Mouse (Mus musculus) fibroblast of lung, adult 2 months (primary cell): ENCODE data around the gene Nabp1.
"Not testable (repeated sequence)": the region's sequence is repeated elsewhere in the genome, so short reads cannot be mapped to it uniquely, and the experiment has no call there.

Experiments
- DNase-seq: peaks from one replicate; pipeline ENCODE4 v3.0.0-alpha.2; 2011; ENCODE audit warnings: low read depth

Nabp1 gene

GRCm38 (mm10) chr1:51486291-51486690, 8.1 kb upstream of the Nabp1 start:
- DNase-seq, result no peak

DNA sequence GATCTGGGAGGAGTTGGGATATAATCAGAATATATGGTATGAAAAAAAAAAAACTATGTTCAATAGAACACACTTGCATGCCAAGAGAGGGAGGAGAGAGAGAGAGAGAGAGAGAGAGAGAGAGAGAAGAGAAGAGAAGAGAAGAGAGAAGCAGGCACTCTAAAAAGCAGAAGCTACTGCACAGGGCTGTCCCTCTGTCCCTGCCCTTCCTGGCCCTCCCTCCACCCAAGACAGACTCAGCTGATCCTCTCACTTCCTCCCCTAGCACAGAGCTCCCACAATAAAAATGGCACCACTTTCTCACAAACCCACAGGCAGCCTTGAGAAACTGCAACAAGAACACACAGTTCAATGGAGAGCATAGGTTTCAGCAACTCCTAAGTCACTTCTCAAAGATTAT, 2.2 kb upstream of the Nabp1 start:
- no peak for DNase-seq

DNA sequence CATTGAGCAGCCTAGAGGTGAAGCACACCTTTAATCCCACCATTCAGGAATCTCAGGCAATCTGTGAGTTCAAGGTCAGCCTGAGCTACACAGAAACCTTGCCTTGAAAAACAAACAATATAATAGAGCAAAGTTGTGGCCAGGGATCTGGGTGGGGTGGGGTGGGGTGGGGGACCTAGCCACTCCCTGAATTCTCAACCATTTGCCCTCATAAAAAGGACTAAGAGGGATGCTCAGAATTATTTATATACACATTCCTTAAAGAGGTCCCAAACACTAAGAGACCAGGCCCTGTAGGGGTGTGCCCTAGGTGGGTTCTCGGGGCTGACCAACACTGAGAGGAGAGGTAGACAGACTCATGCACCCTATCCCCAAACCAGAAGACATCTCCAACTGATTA, 1.5 kb upstream of the Nabp1 start:
- DNase-seq, result no peak

DNA sequence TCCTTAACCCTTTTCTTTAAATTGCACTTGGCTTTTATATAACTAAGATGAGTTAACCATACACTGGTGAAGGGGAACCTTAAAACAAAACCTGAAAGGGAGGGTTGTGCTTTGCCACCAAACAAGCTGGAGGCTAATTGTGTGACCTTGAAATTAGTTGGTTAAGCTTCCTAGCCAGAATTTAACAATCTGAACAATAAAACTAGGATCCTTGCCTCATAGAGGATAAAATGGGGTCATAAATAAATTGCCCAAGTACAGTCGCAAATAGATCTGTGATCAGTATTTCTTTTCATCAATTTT, 753 bp upstream of the Nabp1 start:
- no peak for DNase-seq

DNA sequence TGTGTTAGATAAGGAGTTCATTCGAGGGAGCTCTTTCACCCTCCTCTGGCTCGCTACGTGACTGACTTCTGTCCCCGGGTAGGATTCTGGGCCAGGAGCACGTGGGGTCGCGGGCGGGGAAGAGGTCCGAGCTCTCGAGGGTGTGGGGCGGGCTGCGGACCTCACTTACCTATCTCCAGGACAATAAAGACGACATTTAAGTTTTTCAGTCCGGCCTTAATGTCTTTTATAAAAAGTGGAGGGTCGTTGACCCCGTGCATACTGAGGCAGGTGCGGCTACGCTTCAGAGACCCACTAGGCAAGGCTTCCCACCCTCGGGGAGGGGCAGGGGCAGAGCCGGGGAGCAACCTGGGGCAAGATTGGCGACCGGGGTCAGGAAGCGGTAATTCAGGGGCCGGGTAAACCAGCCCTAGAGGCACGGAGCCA, 556 bp downstream of the Nabp1 start:
- no peak for DNase-seq

DNA sequence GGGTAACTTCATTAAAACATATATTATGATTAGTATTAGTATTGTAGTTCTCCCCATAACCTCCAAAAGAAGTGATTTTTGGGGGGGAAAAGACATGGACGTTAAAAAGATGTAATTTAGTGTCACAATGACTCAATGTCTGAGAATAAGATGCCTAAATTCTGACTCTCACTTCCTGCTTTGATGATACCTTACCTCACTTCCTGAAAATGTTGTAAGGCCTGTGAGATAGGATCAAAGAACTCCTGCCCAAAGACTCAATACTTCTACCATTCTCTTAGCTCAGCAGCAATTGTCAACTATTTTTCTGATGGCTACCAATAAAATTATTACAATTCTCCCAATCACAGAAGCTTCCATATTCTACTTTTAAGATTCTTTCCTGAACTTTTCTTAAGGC, 1.8 kb downstream of the Nabp1 start:
- no peak for DNase-seq

GRCm38 (mm10) chr1:51468077-51468476, 10.1 kb downstream of the Nabp1 start:
- peak; percentile 46 for DNase-seq

DNA sequence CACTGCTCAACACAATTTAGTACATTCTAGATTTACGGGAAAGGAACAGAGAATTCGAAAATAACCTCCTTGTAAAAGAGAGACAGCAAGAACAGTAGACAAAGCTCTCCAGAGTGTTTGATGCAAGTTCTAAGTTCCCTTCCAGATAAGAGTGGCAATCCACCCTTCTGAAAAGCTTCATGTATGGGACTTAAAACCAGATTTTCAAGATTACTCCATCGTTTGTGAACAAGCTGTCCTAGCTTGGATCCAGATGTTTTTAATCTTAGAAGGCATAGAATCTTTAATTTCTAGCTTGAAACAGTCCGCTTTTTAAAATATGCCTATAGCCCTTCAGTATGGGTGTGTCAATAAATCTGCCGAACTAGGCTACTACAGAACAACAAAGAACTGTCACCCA, 11.0 kb downstream of the Nabp1 start:
- no peak for DNase-seq

GRCm38 (mm10) chr1:51466385-51466784, 11.8 kb downstream of the Nabp1 start:
- DNase-seq, result no peak

DNA sequence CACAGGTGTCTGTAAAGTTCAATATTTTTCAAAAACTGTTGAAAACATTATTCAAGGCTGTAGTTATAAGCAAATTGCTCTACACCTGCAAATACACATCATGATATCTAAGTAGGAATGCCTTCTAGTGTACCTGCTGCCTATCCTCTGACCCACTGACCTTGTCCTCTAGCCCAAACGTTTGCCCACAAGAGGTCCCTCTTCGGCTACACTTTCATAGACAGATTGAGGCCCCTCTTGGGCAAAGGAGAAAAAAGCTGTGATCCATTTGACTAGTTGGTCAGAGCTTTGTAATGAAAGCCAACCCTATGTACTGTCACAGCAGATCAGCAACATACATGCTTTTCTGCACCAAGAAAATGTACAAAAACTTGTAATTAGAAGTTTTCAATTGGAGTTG, 12.9 kb downstream of the Nabp1 start:
- DNase-seq, result no peak

DNA sequence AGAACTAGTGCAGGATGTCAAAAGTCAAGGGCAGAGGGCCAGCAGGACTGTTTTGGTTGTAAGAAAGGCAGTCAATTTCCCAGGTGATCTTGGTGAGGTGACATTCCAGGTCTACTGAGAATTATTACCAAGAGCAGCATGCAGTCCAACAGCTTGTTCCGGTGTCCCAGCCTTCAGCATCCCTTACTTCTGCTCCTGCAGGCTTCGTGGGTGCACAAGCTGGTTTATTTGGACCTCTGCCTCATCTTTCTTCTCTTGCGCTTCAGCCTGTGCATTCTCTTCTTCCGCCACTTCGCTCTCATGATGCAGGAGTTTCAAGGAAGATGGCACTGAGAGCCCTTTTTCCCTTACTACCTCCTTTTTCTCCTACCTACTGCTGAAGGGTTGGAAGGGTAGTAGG, 15.2 kb downstream of the Nabp1 start:
- no peak for DNase-seq

DNA sequence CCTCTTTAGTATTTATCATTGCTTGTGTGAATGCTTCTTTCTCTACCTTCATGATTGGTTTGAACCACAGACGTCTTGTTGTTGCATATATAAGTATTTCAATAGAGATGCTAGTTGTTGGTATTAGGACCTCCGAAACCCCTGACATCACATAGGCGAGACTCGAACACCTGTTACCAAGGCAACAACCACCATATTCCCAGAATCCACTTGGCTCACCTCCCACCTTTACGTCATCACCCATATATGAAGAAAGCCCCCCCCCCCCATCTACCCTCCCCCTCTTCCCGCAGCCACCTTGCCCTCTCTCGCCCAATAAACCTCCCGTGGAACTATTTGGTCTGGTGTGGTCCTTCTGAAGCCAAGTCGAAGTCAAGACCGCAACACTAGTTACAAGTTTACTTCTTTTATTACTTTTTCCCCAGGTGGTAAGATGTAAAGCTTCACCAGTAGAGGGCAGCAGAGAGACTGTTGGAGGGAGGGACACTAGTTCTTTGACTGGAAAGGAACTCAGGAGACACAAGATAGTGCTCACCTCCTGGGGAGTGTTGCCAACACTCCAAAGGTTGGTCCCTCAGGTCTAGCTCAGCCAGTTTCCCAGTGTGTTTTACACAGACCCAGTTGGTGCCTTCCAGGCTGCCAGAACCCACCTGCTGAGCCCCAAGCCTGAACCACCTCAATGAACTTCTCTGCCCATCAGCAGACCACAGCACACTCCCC, 19.3 kb downstream of the Nabp1 start:
- DNase-seq, result no peak

DNA sequence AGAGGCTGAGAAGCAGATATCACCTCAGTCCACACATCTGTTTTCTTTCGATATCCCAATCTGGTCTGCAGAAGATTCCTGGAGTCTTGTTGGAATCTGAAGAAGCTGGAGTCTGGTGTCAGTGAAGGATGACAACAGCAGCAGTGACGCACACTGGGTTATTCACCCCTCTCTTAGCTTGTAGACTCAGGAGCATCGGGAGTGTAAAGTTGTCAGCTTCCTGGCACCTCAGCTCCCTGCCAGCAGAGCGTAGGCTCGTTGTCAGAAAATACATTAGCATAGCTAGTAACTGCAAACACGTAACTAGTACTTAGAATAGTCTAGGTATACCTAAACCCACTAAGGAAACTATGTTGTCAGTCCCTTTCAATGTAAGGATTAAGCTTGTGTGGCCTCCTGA, 20.1 kb downstream of the Nabp1 start:
- DNase-seq, result no peak

DNA sequence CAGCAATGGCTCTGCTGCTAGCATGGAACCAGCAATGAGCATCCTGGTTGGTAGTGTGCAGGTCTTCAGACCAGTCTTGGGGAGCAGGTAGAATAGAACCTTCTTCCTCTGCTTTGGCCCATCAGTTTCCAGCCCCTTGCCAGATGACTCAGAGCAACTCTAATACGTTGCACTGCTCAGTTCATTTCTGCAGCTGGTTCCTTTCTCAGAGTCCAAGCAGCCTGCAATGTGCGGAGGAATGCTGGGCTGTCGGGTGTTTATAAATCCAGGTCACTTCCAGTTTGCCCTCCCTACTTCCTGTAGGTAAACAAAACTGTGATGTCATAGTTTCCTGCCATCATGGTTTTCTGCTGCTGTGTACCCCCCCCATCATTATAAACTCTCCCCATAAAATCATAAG, 21.0 kb downstream of the Nabp1 start:
- no peak for DNase-seq

DNA sequence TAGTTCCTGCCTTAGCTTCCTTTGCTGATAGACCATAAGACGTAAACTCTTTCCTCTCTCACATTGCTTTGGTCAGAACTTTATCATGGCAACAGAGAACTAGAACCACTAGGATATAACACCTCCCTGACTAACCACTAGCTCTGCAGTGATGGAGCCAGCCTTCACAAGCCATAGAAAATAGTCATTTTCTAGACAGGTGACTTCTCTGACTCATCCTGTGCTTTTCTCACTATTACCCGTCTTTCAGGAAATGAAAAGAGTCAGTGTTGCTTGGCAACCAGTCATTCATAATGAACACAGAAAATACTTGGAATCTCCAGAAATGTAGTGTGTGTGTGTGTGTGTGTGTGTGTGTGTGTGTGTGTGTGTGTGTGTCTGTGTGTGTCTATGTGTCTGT, 29.4 kb downstream of the Nabp1 start:
- no peak for DNase-seq

DNA sequence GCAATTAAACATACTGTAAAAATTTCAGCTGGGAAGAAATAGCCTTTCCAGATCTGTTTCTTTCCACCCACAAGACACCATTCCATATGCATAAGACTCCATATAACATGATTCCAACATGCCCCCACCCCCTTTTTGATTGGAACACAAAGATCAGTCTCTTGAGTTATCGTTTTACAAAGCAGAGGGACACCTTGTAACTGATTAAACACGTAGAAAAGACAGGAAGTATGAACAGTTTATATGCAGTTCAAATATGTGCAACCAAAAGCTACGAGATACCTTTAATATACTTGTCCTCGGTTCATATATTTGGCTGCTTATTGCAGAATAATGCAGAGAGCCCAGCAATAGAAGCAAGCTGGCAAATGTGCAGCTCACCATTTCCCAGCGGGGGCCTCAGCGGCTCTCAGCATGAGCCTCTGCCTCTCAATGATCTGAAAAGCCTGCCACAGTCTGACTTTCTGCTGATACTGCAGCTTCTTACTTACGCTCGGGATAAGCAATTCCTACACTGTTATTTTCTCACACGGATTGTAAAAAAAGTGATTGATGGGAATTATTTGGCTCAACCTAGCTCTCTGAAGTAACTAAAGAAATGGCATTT, 32.3 kb downstream of the Nabp1 start:
- DNase-seq, result no peak

DNA sequence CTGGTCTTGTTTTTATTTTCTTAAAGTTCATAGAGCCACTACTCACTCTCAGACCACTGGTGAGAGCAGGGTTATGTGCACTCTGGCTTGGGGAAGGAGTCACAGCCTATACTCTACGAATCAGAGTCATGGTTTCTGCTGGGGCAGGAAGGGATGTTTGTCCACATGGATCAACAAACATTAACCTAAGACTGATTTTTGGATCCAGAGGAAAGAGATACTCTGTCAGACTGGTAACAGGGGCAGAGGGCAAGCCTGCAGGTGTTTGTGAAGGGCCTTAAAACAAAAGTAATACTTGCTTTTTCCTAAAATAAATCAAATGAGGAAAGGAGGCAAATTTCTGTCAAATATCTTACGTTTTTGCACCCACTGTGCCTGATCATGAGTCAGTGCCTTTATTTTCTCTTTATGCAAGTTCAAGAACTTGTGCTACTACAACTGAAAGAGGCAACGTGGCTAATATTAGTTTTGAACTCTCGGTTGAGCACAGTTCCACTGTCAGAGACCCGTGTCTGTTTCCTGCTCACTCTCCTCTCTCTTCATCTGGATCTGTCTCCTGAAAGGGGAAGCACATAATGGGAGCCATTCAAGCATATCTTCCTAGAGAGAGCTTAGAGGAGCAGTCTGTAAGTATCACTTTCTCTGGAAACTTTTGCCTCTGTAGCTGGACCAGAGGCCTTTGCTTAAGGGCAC, 32.9 kb downstream of the Nabp1 start:
- no peak for DNase-seq

GRCm38 (mm10) chr1:51429775-51430174, 48.5 kb downstream of the Nabp1 start:
- no peak for DNase-seq

DNA sequence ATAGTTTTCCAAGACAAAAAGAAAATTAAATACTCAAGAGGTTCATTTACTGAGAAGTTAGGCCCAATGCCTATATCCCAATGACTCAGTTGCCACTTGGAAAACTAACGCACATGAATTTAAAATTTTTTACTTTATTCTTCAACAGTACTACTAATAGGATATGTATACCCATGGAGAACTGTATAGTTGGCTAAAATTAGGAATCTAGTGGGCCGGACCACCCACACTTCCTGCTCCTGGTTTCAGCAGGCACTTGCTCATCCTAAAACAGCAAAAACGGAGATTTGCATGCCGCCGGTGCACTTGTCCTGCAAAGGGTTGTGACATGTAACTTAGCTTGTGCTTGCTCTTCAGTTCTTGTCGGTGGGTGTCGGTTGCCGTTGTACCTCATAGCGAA, 51.9 kb downstream of the Nabp1 start:
- no peak for DNase-seq

GRCm38 (mm10) chr1:51421029-51421428, 57.2 kb downstream of the Nabp1 start:
- not testable (repeated sequence) for DNase-seq

DNA sequence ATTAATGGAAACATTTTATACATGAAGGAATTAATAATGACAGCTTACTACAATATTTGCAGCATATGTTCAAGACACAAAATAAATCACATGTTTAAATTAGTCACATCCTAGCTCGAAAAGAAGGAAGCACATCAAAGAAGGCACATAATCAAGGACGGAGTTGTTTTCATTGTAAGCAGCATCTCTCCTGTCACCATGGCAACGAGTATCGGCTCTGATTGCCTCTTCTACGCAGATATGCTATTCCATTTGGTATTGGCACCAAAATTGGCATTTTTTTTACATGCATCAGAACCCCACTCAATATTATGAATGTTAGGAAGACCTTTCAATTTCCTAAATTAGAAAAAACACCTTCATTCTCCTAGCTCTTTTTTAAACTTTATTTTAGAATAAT, 59.5 kb downstream of the Nabp1 start:
- DNase-seq, result no peak
